Mouse (Mus musculus) cortical plate, adult 2 months (tissue): Measurements from ENCODE around the gene Naa40.

Source experiments
- CTCF ChIP-seq: fragments of 200-500 bp; IDR thresholded peaks from 2 replicates; pipeline ENCODE4 v1.5.1; 2011; ENCODE audit warnings: mild to moderate bottlenecking, control low read depth, low read length; ENCODE audit not compliant: insufficient read depth; ENCODE audit errors: extremely low read depth
- POLR2A ChIP-seq: fragments of 200-500 bp; IDR thresholded peaks from 2 replicates; pipeline ENCODE4 v1.6.1; 2011; ENCODE audit warnings: mild to moderate bottlenecking, low read length, control low read depth; ENCODE audit not compliant: insufficient read depth; ENCODE audit errors: extremely low read depth

DNA sequence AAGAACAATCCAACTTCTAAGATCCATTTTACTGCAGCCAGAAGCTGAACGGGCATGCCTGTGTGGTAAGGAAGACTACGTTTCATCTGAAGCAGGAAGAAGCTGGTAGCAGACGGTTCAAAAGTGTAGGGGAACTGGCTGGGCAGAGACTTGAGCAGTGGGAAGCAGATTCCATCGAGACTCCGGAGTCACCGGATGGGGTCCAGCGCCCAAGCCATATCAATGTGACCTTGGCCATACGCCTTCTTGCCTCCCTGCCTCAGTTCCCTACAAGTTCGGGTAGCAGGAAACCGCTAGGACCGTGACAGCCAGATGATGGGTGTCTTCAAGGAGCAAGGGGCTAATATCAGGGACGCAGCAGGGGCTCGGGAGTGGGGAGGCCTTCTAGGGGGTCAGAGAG lies 692 bp downstream of the Naa40 start:
- no peak for TF ChIP-seq CTCF
- no peak for TF ChIP-seq POLR2A
